Mouse (Mus musculus) myocyte (in vitro differentiated cells): ENCODE measurements around the gene Abcc12.

Experiments used
- CEBPB ChIP-seq: IDR thresholded peaks from 2 replicates; pipeline ENCODE4 v1.6.1; 2011; ENCODE audit warnings: mild to moderate bottlenecking, moderate library complexity; ENCODE audit not compliant: poor library complexity, insufficient read depth, severe bottlenecking
- E2F4 ChIP-seq: IDR thresholded peaks from one replicate; pipeline ENCODE4 v1.6.1; 2011; ENCODE audit warnings: mild to moderate bottlenecking, control low read depth, moderate library complexity; ENCODE audit not compliant: insufficient read depth
- MAX ChIP-seq: IDR thresholded peaks from one replicate; pipeline ENCODE4 v1.6.1; 2011; ENCODE audit warnings: low read depth, mild to moderate bottlenecking, control low read depth
- MYOG ChIP-seq, 3 experiments: IDR thresholded peaks; one replicate each; pipeline ENCODE4 v1.6.1; 2011; ENCODE audit warnings: control low read depth in 2 of 3, low read depth in 2 of 3, mild to moderate bottlenecking in 2 of 3; ENCODE audit not compliant: insufficient read length in 2 of 3, control insufficient read depth in 1 of 3, insufficient read depth in 1 of 3
- POLR2A ChIP-seq: IDR thresholded peaks from one replicate; pipeline ENCODE4 v1.6.1; 2011; ENCODE audit warnings: low read depth, mild to moderate bottlenecking, control low read depth, moderate library complexity; ENCODE audit not compliant: insufficient read length
- REST ChIP-seq: IDR thresholded peaks from one replicate; pipeline ENCODE4 v1.6.1; 2011; ENCODE audit warnings: mild to moderate bottlenecking, control low read depth, moderate library complexity; ENCODE audit not compliant: insufficient read depth, insufficient read length
- TCF12 ChIP-seq: IDR thresholded peaks from one replicate; pipeline ENCODE4 v1.6.1; 2011; ENCODE audit warnings: mild to moderate bottlenecking, control low read depth; ENCODE audit not compliant: poor library complexity, insufficient read depth, severe bottlenecking
- USF1 ChIP-seq: IDR thresholded peaks from one replicate; pipeline ENCODE4 v1.6.1; 2011; ENCODE audit warnings: low read depth, mild to moderate bottlenecking, control low read depth, moderate library complexity

DNA sequence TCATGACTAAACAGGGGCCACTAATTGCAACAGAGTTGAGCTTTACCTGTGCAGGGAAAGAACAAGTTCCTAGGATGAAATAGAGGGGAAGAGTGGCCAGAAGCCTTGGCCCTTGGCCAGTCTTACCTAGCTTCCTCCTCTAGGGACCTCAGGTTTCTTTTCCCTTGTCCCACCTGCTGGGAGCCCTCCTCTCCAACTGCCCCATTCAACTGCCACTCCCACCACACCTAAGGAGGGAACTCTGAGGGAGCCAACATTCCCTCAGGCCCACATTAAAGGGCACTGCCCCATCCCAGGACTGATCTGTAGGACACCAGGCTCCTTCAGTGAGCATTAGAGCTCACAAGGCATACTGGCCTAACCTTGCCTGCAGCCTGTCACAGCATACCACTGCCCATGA is at the start of gene Abcc12:
- no peak for TF ChIP-seq POLR2A
- TF ChIP-seq CEBPB = no peak
- no peak for TF ChIP-seq E2F4
- no peak for TF ChIP-seq USF1
- TF ChIP-seq MAX = no peak
- no peak for TF ChIP-seq REST
- no peak for TF ChIP-seq TCF12
- no peak for TF ChIP-seq MYOG (IDR thresholded peaks at IDR 0.05; ENCODE audit: control insufficient read depth in 1 of 3, insufficient read depth in 1 of 3, insufficient read length in 2 of 3, low read depth in 2 of 3)
